Mouse (Mus musculus) lung, adult 2 months (tissue): ENCODE measurements around the gene Hip1.

Experiments
- CTCF ChIP-seq: fragments of 200-500 bp; IDR thresholded peaks from 2 replicates; pipeline ENCODE4 v1.5.1; 2011; ENCODE audit warnings: mild to moderate bottlenecking, low read length, control low read depth; ENCODE audit not compliant: insufficient read depth
- POLR2A ChIP-seq: fragments of 200-500 bp; IDR thresholded peaks from 2 replicates; pipeline ENCODE4 v1.6.1; 2011; ENCODE audit warnings: low read depth, mild to moderate bottlenecking, control low read depth, low read length, borderline replicate concordance; ENCODE audit errors: extremely low read depth

GRCm38 (mm10) chr5:135383771-135384170, 161.1 kb downstream of the Hip1 start:
- TF ChIP-seq CTCF (no peak), POLR2A (no peak)
